Mouse (Mus musculus) hindbrain, postnatal 0 days (tissue): ENCODE measurements around the gene Atxn7l3. TPM values are rescaled to one million over a fixed set of nuclear protein-coding genes. Genes with fewer than 3 reads are reported as not detected.

ENCODE experiments used
- ATAC-seq: fragments of 200-750 bp; cut with Nextera tagmentation; 2 replicates; pipeline ENCODE4 v1.8.0; 2017; ENCODE audit warnings: mild to moderate bottlenecking, moderate TSS enrichment, moderate library complexity
- DNase-seq: peaks from one replicate; pipeline ENCODE4 v3.0.0-alpha.2; 2015; ENCODE audit warnings: low spot score
- H3K27ac ChIP-seq: fragments of 300-500 bp; sonication (generic); 2 replicates; pipeline ENCODE4 v1.5.1; 2014; ENCODE audit warnings: mild to moderate bottlenecking
- H3K27me3 ChIP-seq: fragments of 300-500 bp; sonication (generic); 2 replicates; pipeline ENCODE4 v1.6.1; 2014; ENCODE audit warnings: low read length, mixed read lengths; ENCODE audit not compliant: insufficient read depth
- H3K36me3 ChIP-seq: fragments of 300-500 bp; sonication (generic); 2 replicates; pipeline ENCODE4 v1.6.1; 2014; ENCODE audit warnings: low read length, mixed read lengths; ENCODE audit not compliant: insufficient read depth
- H3K4me1 ChIP-seq: fragments of 300-500 bp; sonication (generic); 2 replicates; pipeline ENCODE4 v1.6.1; 2014; ENCODE audit warnings: antibody characterized with exemption, low read length, mixed read lengths; ENCODE audit not compliant: insufficient read depth
- H3K4me2 ChIP-seq: fragments of 300-500 bp; sonication (generic); 2 replicates; pipeline ENCODE4 v1.6.1; 2014; ENCODE audit warnings: low read depth, mild to moderate bottlenecking, low read length, moderate library complexity, mixed read lengths
- H3K4me3 ChIP-seq: fragments of 300-500 bp; sonication (generic); 2 replicates; pipeline ENCODE4 v1.5.1; 2014; ENCODE audit warnings: low read length
- H3K9ac ChIP-seq: fragments of 300-500 bp; sonication (generic); replicated peaks from 2 replicates; pipeline ENCODE4 v1.6.1; 2014; ENCODE audit warnings: mild to moderate bottlenecking, low read length, moderate library complexity, mixed read lengths
- H3K9me3 ChIP-seq: fragments of 300-500 bp; sonication (generic); 2 replicates; pipeline ENCODE4 v1.6.1; 2016; ENCODE audit warnings: low read length, mixed read lengths
- CTCF ChIP-seq: IDR thresholded peaks from 2 replicates; pipeline ENCODE4 v1.5.1; 2016; ENCODE audit warnings: antibody characterized with exemption, control low read depth, low read depth
- WGBS: fragments of 180-500 bp; shearing (Covaris S2); extraction: QIAGEN DNeasy Blood & Tissue Kit; methylation state at CpG from one replicate; pipeline ENCODE4 v1.1.7; 2014; 5-methylcytosine and 5-hydroxymethylcytosine counted together
- polyA plus RNA-seq: library from polyadenylated mRNA; unstranded; fragments of >200 nt; fragmentation: Nextera tagmentation; extraction: Ambion mirVana; gene quantifications from 2 replicates; pipeline ENCODE4 v1.2.1, GENCODE M21; 2015
- total RNA-seq: library from RNA; depleted of rRNA; stranded (reverse); fragments of >200 nt; gene quantifications from 2 replicates; pipeline ENCODE4 v1.2.3, GENCODE M21; 2014

The Atxn7l3 gene
- total and polyA plus RNA-seq, 2 experiments from 2014 or later: 23.7 to 149 TPM

- Histone ChIP-seq H3K4me1 (0 out of 2 replicates have a peak, but pooled peaks cover 5% of the 10 kb centered on the region), H3K4me3 (peak overlapping the region; percentile 33), H3K4me2 (peak overlapping the region; percentile 68), H3K27me3 (no peaks in the 10 kb centered on the region), H3K9me3 (no peaks in the 10 kb centered on the region), H3K36me3 (no peaks in the 10 kb centered on the region), H3K9ac (peak overlapping the region; percentile 47), H3K27ac (0 out of 2 replicates have a peak overlapping the region, but pooled peaks have one; percentile 33)
- TF ChIP-seq CTCF: no peak
- ATAC-seq: peak; percentile 70
- peak; percentile 59 for DNase-seq
- WGBS: under 1% methylated on average over 33 of the region's 33 CpGs
Observed at GRCm38 (mm10) chr11:102276411-102276915, 20.0 kb downstream of the Atxn7l3 start.

DNA sequence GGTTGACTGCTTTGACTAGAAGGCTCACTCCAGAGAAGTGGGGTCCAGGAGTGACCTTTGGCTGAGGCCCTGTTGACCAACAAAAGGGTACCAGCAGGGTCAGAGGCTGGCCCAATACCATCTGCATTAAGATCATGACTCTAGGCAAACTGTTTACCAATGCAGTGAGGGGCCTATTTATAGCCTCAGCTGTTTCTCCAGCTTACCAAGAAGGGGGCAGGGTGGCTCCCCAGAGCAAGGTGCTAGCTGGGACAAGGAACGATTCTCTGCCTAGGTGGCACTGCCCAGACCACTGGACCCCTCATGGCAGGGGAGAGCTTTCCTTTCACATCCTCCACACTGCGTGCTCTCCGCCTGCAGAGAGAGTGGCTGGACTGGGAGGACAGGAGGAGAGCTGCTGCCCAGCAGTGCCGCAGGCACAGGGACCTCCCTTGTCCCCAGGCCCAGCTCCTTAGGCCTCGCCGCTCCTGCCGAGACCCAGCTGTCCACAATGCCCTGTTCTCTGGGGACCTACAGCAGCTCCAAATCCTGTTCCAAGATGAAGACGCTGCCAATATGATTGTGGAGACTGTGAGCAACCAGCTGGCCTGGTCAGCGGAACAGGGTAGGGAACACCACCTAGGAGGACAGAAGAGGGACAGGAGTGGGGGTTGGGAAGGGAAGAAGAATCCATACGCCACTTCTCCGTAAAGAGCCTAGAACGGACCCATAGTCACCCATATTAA is 27.7 kb downstream of the Atxn7l3 start, which contains the start of gene Asb16:
Gene Asb16 (plus strand): TSS at position 224 of the 725 bp plus-strand sequence.
- H3K36me3 ChIP-seq: no peaks in the 10 kb centered on the region
- no peaks in the 10 kb centered on the region for H3K27me3 ChIP-seq
- ATAC-seq (no peak), DNase-seq (no peak)
- no peak within 1 kb of the TSS for H3K4me3 ChIP-seq
- TF ChIP-seq CTCF: no peak
- H3K4me1 ChIP-seq: peaks cover 5% of the 10 kb centered on the region; the same call in 1 of the 2 replicates
- H3K9me3 ChIP-seq: no peaks in the 10 kb centered on the region
- no peak within 1 kb of the TSS for H3K9ac ChIP-seq
- 79% methylated on average over 12 of the region's 12 CpGs for WGBS
- H3K4me2 ChIP-seq: no peak within 1 kb of the TSS
- no peak within 1 kb of the TSS for H3K27ac ChIP-seq

DNA sequence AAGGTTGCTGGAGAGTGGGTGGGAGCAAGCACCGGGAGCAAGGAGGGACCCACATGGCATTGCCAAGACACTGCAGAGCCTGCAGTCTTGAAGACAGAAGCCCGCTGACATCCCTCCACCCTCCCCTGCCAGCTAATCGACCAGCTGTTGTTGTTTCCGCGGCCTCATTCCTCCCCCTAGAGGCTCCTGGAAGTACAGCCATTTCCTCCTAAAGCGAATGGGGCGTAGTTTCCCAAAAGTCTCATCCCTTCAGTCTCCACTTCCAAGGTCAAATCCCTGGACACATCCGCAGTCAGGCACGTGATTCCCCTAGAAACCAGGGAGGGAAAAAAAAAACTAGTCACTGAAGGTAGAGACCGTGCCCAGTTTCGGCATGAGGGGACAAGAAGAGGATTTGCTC is 29.0 kb downstream of the Atxn7l3 start:
- Histone ChIP-seq H3K27me3 (no peaks in the 10 kb centered on the region), H3K4me3 (no peak overlapping the region), H3K9me3 (no peaks in the 10 kb centered on the region), H3K36me3 (no peaks in the 10 kb centered on the region), H3K4me2 (no peak overlapping the region), H3K27ac (no peak overlapping the region), H3K9ac (no peak overlapping the region), H3K4me1 (peaks cover 5% of the 10 kb centered on the region; the same call in 1 of the 2 replicates)
- WGBS: 6% methylated on average over 11 of the region's 11 CpGs
- DNase-seq: peak; percentile 88
- TF ChIP-seq CTCF: peak; percentile 85
- peak; percentile 83 for ATAC-seq

GRCm38 (mm10) chr11:102266631-102267355 is 29.6 kb downstream of the Atxn7l3 start:
- no peak overlapping the region for H3K4me2 ChIP-seq
- H3K9ac ChIP-seq: no peak overlapping the region
- no peaks in the 10 kb centered on the region for H3K9me3 ChIP-seq
- WGBS: 83% methylated on average over 8 of the region's 8 CpGs
- no peak for TF ChIP-seq CTCF
- DNase-seq (no peak), ATAC-seq (peak; percentile 6; the same call in 1 of the 2 replicates)
- peaks cover 5% of the 10 kb centered on the region; the same call in 1 of the 2 replicates for H3K4me1 ChIP-seq
- no peaks in the 10 kb centered on the region for H3K27me3 ChIP-seq
- H3K27ac ChIP-seq: no peak overlapping the region
- no peaks in the 10 kb centered on the region for H3K36me3 ChIP-seq
- H3K4me3 ChIP-seq: no peak overlapping the region

GRCm38 (mm10) chr11:102265816-102266215 is 30.6 kb downstream of the Atxn7l3 start:
- Histone ChIP-seq H3K4me1 (peaks cover 5% of the 10 kb centered on the region; the same call in 1 of the 2 replicates), H3K36me3 (no peaks in the 10 kb centered on the region), H3K4me2 (no peak overlapping the region), H3K9ac (no peak overlapping the region; the same call in 1 of the 2 replicates), H3K27ac (no peak overlapping the region), H3K4me3 (no peak overlapping the region), H3K9me3 (no peaks in the 10 kb centered on the region), H3K27me3 (no peaks in the 10 kb centered on the region)
- no peak for TF ChIP-seq CTCF
- ATAC-seq (peak; percentile 24; the same call in 1 of the 2 replicates), DNase-seq (peak; percentile 55)
- 53% methylated on average over 14 of the region's 14 CpGs for WGBS

DNA sequence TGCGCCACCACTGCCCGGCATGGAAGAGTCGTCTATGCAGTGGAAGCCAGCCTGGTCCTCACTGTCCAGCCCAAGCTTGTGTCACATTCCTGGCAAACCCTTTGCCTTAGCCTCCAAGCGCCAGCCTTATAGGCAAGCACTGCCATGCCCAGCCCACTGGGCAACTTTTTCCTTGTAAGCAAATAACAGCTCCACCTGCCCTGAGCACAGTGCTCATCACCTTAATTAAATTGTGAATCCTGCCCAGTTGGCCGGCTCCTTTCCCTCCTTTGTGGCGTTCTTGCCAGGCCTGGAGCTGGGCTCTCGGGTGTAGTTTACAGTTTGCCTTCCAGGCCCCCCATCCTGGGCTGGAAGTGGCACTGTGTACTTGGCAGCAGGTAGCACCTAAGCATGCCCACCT is 33.2 kb downstream of the Atxn7l3 start:
- no peak overlapping the region for H3K27ac ChIP-seq
- no peak overlapping the region for H3K4me2 ChIP-seq
- no peak for ATAC-seq
- H3K36me3 ChIP-seq: no peaks in the 10 kb centered on the region
- H3K9me3 ChIP-seq: no peaks in the 10 kb centered on the region
- no peaks in the 10 kb centered on the region for H3K27me3 ChIP-seq
- no peak for TF ChIP-seq CTCF
- H3K4me3 ChIP-seq: no peak overlapping the region
- WGBS: 93% methylated on average over 7 of the region's 7 CpGs
- H3K9ac ChIP-seq: no peak overlapping the region
- no peak for DNase-seq
- peaks cover 5% of the 10 kb centered on the region; the same call in 1 of the 2 replicates for H3K4me1 ChIP-seq
